Mouse (Mus musculus): ENCODE data around the gene Ldlrad3.

DNA sequence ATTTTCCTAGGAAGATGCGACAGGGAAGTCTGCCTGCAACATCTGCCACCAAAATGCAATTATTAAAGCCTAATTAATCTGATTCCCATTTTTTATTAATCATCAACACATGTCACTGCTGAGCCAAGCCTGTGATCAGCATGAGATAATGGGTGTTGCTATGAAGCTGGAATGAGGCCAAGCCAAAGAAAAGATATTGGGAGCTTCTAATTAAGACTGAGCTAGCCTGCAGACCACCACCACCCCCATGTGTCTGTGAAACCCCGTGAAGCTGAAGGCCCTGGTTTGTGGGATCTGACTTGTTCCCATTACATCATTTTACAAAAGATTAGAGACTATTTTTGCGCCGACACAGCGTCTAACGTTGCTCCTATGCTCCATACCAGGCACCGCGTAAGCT lies 161.7 kb downstream of the Ldlrad3 start:
- no peak for TF ChIP-seq EP300 (IDR thresholded peaks at IDR 0.05; ENCODE audit: low read depth)
- TF ChIP-seq CTCF (IDR thresholded peaks at IDR 0.05; ENCODE audit: low read depth) = no peak

Measured in liver, postnatal 0 days (tissue).